Mouse (Mus musculus) heart, embryonic 10.5 days (tissue): Measurements from ENCODE around the gene Glra1. TPM values are rescaled to one million over a fixed set of nuclear protein-coding genes. Genes with fewer than 3 reads are reported as not detected.

Experiments used
- DNase-seq: peaks from one replicate; pipeline ENCODE4 v3.0.0-alpha.2; 2017; ENCODE audit warnings: low spot score
- H3K27ac ChIP-seq: fragments of 300-500 bp; sonication (generic); 2 replicates; pipeline ENCODE4 v1.5.1; 2016; ENCODE audit warnings: mild to moderate bottlenecking
- H3K27me3 ChIP-seq: fragments of 300-500 bp; sonication (generic); 2 replicates; pipeline ENCODE4 v1.6.1; 2016; ENCODE audit warnings: mild to moderate bottlenecking; ENCODE audit not compliant: poor library complexity, insufficient read depth, severe bottlenecking
- H3K36me3 ChIP-seq: fragments of 300-500 bp; sonication (generic); 2 replicates; pipeline ENCODE4 v1.6.1; 2016; ENCODE audit warnings: mild to moderate bottlenecking, moderate library complexity
- H3K4me1 ChIP-seq: fragments of 300-500 bp; sonication (generic); 2 replicates; pipeline ENCODE4 v1.6.1; 2016; ENCODE audit warnings: mild to moderate bottlenecking
- H3K4me3 ChIP-seq: fragments of 300-500 bp; sonication (generic); 2 replicates; pipeline ENCODE4 v1.5.1; 2016; ENCODE audit warnings: mild to moderate bottlenecking, moderate library complexity
- H3K9me3 ChIP-seq: fragments of 300-500 bp; sonication (generic); 2 replicates; pipeline ENCODE4 v1.6.1; 2016; ENCODE audit warnings: mild to moderate bottlenecking, moderate library complexity
- WGBS: fragments of 180-500 bp; shearing (Covaris S2); methylation state at CpG from one replicate; pipeline ENCODE4 v1.1.7; 2016; 5-methylcytosine and 5-hydroxymethylcytosine counted together
- polyA plus RNA-seq: library from polyadenylated mRNA; unstranded; fragments of >200 nt; fragmentation: Nextera tagmentation; extraction: Ambion mirVana; gene quantifications from 2 replicates; pipeline ENCODE4 v1.2.1, GENCODE M21; 2016

The Glra1 gene
- polyA plus RNA-seq, 1 experiment from 2014 or later, result not detected

DNA sequence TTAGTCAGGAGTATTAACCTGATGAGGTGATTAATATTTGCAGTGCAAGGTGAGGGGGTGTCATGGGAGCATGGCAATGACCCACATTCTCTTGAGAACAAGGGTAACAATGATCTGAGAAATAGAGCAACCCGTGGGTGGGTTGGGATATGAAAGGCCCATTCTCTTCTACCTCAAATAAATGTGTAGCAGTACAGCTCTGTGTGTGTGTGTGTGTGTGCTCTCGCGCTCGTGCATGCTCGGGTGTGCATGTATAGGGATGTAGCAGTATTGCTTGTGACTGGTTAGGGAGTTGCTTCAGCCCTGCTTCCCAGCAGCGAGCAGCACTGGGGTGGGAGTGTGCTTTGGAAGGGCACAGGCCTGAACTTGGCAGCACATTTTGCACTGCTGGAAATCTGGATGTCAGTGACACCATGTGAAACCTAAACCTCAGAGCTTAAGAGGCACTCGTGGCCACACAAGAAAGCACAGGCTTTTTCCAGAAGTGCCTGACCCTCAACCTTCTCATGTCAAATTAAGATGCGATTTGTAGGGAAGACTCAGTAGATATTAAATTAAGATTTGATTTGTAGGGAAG lies 106.0 kb downstream of the Glra1 start:
- H3K4me1 ChIP-seq, result no peaks in the 10 kb centered on the region
- H3K27ac ChIP-seq, result no peak overlapping the region
- DNase-seq, result no peak
- peaks cover 55% of the 10 kb centered on the region for H3K36me3 ChIP-seq
- no peaks in the 10 kb centered on the region for H3K27me3 ChIP-seq
- H3K9me3 ChIP-seq, result no peaks in the 10 kb centered on the region
- 83% methylated on average over 8 of the region's 8 CpGs for WGBS
- H3K4me3 ChIP-seq, result no peak overlapping the region

DNA sequence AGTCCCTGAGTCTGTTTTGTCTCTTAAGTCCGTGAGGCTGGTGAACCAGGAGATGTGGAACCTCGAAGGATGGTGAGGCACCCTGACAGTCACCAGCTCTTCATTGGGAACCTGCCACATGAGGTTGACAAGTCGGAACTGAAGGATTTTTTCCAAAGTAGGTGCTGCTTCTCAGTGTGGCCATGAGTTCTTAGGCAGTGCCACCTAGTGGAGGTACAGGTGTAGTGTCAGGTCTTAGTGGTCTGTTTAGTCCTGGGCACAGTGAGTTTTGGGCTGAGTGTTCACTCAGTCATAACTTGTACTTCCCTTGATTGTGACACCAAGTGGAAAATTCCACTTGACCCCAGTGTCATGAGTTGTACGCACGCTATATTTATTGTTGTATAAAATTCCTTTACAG lies 110.1 kb downstream of the Glra1 start:
- Histone ChIP-seq H3K27me3 (no peaks in the 10 kb centered on the region), H3K4me3 (no peak overlapping the region), H3K4me1 (no peaks in the 10 kb centered on the region), H3K9me3 (no peaks in the 10 kb centered on the region), H3K27ac (no peak overlapping the region), H3K36me3 (peaks cover 93% of the 10 kb centered on the region)
- 40% methylated on average over 5 of the region's 5 CpGs for WGBS
- DNase-seq, result no peak

DNA sequence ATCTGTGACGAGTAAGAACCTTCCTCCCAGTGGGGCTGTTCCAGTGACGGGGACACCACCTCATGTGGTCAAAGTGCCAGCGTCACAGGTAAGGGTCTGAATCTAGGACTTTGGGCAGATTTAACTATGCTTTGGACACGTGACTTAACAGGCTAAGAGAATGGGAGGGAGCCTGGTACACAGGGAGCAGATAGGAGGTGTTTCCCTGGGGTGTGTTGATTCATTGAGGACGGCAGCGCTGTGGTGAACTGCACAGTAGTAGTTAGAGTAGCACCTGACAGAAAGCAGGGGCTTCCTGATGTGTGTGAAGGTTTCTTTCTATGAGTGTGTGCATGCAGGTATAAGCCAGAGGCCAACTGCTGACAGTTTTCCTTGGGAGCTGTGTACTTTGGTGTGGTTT lies 111.8 kb downstream of the Glra1 start:
- Histone ChIP-seq H3K9me3 (no peaks in the 10 kb centered on the region), H3K4me3 (no peak overlapping the region), H3K36me3 (peaks cover 97% of the 10 kb centered on the region), H3K4me1 (no peaks in the 10 kb centered on the region), H3K27me3 (no peaks in the 10 kb centered on the region), H3K27ac (no peak overlapping the region)
- DNase-seq, result no peak
- whole genome bisulfite sequencing, result 81% methylated on average over 6 of the region's 6 CpGs

DNA sequence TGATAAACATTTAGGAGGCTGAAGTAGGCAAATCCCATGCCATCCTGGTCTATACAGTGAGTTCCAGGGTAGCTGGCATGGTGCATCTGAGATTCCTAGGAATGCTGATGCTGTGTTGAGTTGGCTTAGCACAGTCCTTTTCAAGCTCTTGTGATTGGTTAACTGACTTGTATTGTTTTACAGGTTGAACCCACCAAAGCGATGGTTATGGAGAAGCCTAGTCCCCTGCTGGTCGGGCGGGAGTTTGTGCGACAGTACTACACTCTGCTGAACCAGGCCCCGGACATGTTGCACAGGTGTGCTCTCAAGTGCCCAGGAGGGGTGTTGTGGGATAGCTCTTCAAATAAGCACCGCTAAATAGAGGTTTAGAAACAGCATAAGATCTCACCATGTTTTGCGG lies 122.6 kb downstream of the Glra1 start:
- 95% methylated on average over 7 of the region's 7 CpGs for WGBS
- Histone ChIP-seq H3K36me3 (peaks cover 81% of the 10 kb centered on the region), H3K9me3 (no peaks in the 10 kb centered on the region), H3K4me3 (no peak overlapping the region), H3K27ac (no peak overlapping the region), H3K27me3 (no peaks in the 10 kb centered on the region), H3K4me1 (peaks cover 17% of the 10 kb centered on the region)
- DNase-seq, result no peak

DNA sequence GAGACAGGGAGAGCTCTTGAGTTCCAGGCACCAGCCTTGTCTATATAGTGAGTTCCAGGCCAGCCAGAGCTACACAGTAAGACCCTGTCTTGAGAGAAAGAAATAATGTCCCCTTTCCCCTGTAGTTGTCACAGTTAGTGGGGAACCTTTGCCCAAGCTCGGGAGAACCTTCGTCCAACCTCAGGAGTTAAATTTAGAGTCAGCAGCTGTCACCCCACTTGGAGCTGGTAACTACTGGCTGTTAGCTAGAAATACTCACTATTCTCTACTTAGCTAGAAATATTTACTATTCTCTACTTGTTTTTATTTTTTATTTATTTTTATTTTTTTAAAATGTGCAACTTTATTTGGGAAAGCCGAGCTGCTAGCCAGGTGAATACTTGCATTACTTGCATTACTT lies 134.8 kb downstream of the Glra1 start:
- Histone ChIP-seq H3K27me3 (no peaks in the 10 kb centered on the region), H3K27ac (no peak overlapping the region), H3K4me1 (peaks cover 27% of the 10 kb centered on the region), H3K4me3 (no peak overlapping the region), H3K36me3 (peaks cover 34% of the 10 kb centered on the region), H3K9me3 (no peaks in the 10 kb centered on the region)
- no peak for DNase-seq
- WGBS, result 66% methylated on average over 3 of the region's 3 CpGs

DNA sequence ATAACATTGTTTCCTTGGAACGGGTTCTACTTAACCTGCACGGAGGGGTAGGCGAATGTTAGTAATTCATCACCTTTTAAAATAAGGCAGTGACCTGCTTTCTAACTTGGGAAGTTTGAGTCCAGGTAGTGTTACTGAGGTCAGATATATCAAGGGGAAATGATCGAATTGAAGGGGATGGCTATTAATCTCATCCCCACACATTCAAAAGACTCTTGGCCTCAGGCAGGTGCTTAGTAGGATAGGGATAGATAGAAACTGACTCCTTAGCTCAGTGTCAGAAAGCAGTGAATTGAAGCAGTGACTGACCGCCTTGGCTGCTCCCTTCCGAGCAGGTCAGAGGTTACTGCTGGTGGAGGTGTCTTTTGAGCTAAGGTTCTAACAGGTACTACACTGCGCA lies 136.5 kb downstream of the Glra1 start:
- no peak overlapping the region for H3K27ac ChIP-seq
- no peaks in the 10 kb centered on the region for H3K27me3 ChIP-seq
- H3K9me3 ChIP-seq, result no peaks in the 10 kb centered on the region
- WGBS, result 88% methylated on average over 7 of the region's 7 CpGs
- peaks cover 31% of the 10 kb centered on the region for H3K4me1 ChIP-seq
- no peak for DNase-seq
- H3K4me3 ChIP-seq, result peak overlapping the region; percentile 91
- peaks cover 32% of the 10 kb centered on the region for H3K36me3 ChIP-seq

DNA sequence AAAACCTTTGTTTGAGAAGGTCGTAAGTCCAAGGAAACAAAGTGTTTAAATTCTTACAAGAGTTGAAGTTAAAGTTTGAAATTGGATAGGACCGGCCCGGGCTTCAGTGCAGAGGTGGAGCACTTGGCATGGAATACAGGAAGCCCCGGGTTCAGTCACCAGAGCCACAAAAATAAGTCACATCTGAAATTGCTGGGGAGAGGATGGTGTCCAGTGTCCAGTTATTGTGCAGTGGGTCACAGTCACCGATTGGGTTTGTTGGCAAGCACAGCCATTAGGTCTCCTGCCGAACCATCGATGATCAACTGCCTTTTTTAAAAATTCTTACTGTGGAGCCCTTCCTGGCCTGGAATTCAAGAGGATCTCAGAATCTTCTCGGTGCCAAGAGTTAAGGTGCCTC lies 137.2 kb downstream of the Glra1 start:
- no peak for DNase-seq
- Histone ChIP-seq H3K27ac (no peak overlapping the region; the same call in 1 of the 2 replicates), H3K4me3 (peak overlapping the region; percentile 91), H3K4me1 (peaks cover 31% of the 10 kb centered on the region), H3K9me3 (no peaks in the 10 kb centered on the region), H3K27me3 (no peaks in the 10 kb centered on the region), H3K36me3 (peaks cover 32% of the 10 kb centered on the region)
- WGBS, result 49% methylated on average over 8 of the region's 8 CpGs

DNA sequence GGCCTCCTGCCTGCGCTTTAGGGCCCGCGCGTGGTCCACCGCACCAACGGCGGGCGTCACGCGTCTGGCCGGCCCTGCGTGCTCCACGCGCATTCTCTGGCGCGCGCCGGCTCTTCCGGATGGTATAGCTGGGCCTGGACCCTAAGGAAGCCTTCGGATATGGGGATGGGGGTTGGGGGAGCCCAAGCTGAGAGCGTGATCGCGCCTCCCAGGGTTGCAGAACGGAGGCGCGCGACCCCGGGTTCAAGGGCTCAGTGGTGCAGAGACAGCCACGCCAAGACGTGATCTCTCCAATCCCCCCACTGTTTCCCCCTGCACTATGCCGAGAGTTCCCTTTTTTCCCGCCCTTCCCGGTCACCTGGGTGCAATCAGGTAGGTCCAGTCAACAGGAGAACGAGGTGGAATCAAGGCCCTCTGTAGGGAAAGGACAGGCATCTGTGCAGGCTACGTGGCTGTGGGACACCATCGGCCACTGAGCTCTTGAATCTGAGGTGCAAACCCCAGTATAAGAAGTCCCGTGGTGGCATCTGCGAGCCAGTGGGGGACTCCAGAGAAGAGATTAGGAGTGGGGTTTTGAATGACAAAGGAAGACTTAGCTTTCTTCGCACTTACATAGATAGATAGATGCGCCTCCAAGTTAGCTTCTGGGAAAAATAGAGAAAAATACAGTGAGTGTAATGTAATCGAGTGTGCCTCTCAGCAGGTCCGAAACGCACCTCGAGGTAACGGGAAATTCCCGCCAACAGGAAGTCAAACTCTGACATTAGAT lies 137.9 kb downstream of the Glra1 start:
- Histone ChIP-seq H3K9me3 (no peaks in the 10 kb centered on the region), H3K27me3 (no peaks in the 10 kb centered on the region), H3K4me3 (peak overlapping the region; percentile 91), H3K27ac (peak overlapping the region; percentile 98), H3K36me3 (peaks cover 32% of the 10 kb centered on the region), H3K4me1 (peaks cover 31% of the 10 kb centered on the region)
- DNase-seq, result no peak
- under 1% methylated on average over 46 of the region's 46 CpGs for WGBS

DNA sequence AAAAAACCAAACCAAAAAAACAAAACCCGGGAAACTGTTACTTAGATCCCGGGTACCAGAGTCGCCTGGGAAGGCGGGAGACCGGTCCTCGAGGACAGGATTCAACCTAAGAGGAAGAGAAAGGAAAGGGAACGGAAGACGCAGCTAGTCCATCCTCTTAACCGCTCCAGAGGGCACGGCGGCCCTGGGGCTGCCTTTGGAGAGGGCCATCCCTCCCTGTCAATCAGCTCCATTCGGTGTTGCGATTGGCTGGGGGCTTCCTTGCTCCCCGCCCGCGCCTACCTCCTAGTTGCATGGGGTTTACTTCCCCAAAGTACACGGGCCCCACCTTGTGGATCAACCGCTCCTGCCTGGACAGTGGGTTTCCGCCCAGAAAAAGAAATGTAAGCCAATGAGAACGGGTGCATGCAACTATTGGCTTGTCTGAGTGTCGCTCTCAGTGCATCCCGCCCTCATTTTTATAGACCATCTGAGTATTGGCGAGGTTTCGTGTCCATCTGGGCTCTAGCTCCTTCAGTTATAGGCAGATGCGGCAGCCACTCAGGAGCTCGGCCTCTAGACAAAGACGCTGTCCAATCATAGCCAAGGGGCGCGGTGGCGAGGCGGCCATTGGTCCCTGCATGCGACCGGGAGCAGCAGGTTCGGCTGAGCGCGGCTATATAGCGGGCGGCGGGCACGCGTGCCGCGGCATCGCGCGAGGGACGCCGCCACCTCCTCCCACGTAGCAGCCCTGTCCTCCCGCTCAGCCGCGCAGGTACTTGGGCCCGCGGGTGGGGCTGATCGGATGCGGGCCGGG lies 138.8 kb downstream of the Glra1 start, which contains the start of gene G3bp1:
Gene G3bp1, plus strand, starts transcription at position 638 of the 796 bp plus-strand sequence.
- Histone ChIP-seq H3K4me1 (peaks cover 31% of the 10 kb centered on the region), H3K27ac (peak within 1 kb of the TSS; percentile 98), H3K4me3 (peak within 1 kb of the TSS; percentile 91), H3K9me3 (no peaks in the 10 kb centered on the region), H3K27me3 (no peaks in the 10 kb centered on the region), H3K36me3 (peaks cover 26% of the 10 kb centered on the region)
- DNase-seq, result peak; percentile 100
- under 1% methylated on average over 57 of the region's 57 CpGs for WGBS

DNA sequence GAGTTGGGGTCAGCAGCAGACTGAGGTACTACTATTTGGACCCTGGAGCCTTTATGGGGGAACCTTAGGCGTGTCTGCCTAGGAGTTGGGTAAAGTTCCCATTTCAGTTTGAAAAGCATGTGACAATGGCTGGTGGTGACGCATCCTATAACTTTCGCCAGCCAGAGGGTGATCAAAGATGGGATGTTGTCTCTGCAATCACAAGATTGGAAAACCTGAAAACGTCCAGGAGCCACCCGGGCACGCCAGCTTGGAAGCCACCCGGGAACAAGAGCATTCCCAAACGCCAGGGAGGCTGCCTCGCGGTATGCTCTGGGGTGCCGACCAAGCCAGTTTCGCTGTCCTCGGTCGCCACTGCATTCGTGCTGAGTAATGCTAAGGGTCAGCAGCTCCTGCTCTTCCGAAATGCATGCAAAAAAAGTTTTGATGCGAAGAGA lies 139.4 kb downstream of the Glra1 start:
- peak overlapping the region; percentile 88 for H3K27ac ChIP-seq
- no peaks in the 10 kb centered on the region for H3K27me3 ChIP-seq
- DNase-seq, result peak; percentile 81
- H3K4me3 ChIP-seq, result peak overlapping the region; percentile 91
- no peaks in the 10 kb centered on the region for H3K9me3 ChIP-seq
- peaks cover 20% of the 10 kb centered on the region for H3K36me3 ChIP-seq
- peaks cover 26% of the 10 kb centered on the region for H3K4me1 ChIP-seq
- 5% methylated on average over 17 of the region's 17 CpGs for WGBS

DNA sequence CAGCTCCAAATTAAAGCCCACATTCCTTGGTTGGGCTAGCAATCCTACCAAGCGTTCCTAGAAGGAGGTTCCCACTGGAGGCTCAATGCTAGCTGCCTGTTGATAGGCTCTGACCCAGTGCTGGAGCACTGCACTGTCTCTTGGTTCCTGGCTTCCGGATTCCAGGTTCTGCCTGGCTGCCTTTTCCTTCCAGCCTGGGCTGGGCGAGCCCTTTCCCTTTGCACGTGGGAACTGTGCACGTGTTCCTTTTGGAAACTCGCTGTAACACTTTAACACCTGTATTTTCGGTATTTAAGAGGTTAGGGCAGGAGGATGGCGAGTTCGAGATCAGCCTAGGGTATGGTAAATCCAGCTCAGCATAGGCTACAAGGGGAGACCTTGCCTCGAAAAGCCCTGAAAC lies 140.0 kb downstream of the Glra1 start:
- no peak for DNase-seq
- Histone ChIP-seq H3K9me3 (no peaks in the 10 kb centered on the region), H3K27ac (peak overlapping the region; percentile 88), H3K27me3 (no peaks in the 10 kb centered on the region), H3K4me1 (peaks cover 21% of the 10 kb centered on the region), H3K36me3 (peaks cover 15% of the 10 kb centered on the region), H3K4me3 (peak overlapping the region; percentile 91)
- WGBS, result 73% methylated on average over 10 of the region's 10 CpGs

DNA sequence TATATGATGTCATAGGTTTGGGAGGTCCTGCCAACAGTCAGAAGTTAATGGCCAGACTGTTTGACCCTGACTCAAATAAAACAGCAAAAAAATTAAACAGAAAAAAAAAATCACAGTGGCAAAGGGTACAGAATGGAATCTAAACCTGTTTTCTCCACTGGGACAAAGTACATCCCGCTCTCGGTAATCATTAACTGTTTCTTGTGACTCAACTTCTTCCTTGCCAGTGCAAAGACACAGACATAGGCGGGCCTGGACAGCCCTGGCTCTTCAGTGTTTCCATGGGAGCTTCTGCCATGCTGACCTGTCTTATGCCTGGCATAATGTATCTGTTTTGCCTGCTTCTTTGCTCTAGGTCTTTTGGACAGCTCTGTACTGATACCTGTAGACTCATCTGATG lies 142.8 kb downstream of the Glra1 start:
- DNase-seq, result no peak
- WGBS, result 88% methylated on average over 3 of the region's 3 CpGs
- H3K4me3 ChIP-seq, result no peak overlapping the region
- H3K4me1 ChIP-seq, result peaks cover 11% of the 10 kb centered on the region; the same call in 1 of the 2 replicates
- no peaks in the 10 kb centered on the region for H3K27me3 ChIP-seq
- H3K36me3 ChIP-seq, result no peaks in the 10 kb centered on the region
- no peak overlapping the region for H3K27ac ChIP-seq
- no peaks in the 10 kb centered on the region for H3K9me3 ChIP-seq

DNA sequence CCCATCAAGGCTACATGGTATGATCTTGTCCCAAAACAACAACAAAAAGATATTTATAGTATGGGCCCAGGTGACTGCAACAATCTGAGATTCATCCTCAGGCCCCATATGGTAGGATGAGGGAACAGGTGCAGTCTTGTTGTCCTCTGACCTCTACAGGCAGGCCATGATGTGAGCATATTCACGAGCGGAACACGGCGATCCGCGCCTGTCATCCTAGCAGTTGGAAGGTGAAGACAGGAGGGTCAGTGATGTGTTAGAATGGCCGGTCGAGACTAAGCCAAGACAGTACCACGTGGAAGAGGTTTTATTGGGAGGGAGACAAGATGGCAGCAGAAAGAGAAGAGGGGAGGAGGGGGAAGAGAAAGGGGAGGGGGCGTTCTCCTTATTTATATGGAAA lies 143.3 kb downstream of the Glra1 start:
- no peaks in the 10 kb centered on the region for H3K36me3 ChIP-seq
- peaks cover 15% of the 10 kb centered on the region for H3K4me1 ChIP-seq
- H3K27me3 ChIP-seq, result no peaks in the 10 kb centered on the region
- WGBS, result 80% methylated on average over 10 of the region's 10 CpGs
- H3K9me3 ChIP-seq, result no peaks in the 10 kb centered on the region
- no peak for DNase-seq
- H3K4me3 ChIP-seq, result no peak overlapping the region
- no peak overlapping the region for H3K27ac ChIP-seq
